Mouse (Mus musculus): Measurements from ENCODE around the gene Ctdsp1. TPM values are rescaled to one million over a fixed set of nuclear protein-coding genes. Genes with fewer than 3 reads are reported as not detected.

Ctdsp1 gene
- total RNA-seq (2021): 100 to 1,000 TPM in 1 of 2 experiments, 10 to 100 TPM in 1; 92.2 to 111 TPM
- long read RNA-seq, experiment 1, transcript Ctdsp1-201 (7 exons, 2,876 nt): major isoform, 13 of 31 reads
- long read RNA-seq, experiment 1, partial matches to known transcripts: 0 of 31 reads
- long read RNA-seq, experiment 1, other reads (novel, unspliced or antisense): 18 of 31 reads
- long read RNA-seq, experiment 2, transcript Ctdsp1-201 (7 exons, 2,876 nt): major isoform, 7 of 21 reads
- long read RNA-seq, experiment 2, partial matches to known transcripts: 14 of 21 reads
- long read RNA-seq, experiment 2, other reads (novel, unspliced or antisense): 0 of 21 reads

- Histone ChIP-seq H3K27ac (peak within 1 kb of the TSS; percentile 98), H3K4me3 (peak within 1 kb of the TSS; percentile 99)
- no peak for TF ChIP-seq CTCF (IDR thresholded peaks at IDR 0.05)
- intact Hi-C loops (cut with DNase I): loop anchor here (10.0 kb wide), 1 partner anchor 924 kb away; the partner anchor contains the start of gene Dnpep
- peak; percentile 100 for DNase-seq
Measured at GRCm38 (mm10) chr1:74390924-74391748, at the start of gene Ctdsp1. Ctdsp1 (plus strand) TSS chr1:74391509.

DNA sequence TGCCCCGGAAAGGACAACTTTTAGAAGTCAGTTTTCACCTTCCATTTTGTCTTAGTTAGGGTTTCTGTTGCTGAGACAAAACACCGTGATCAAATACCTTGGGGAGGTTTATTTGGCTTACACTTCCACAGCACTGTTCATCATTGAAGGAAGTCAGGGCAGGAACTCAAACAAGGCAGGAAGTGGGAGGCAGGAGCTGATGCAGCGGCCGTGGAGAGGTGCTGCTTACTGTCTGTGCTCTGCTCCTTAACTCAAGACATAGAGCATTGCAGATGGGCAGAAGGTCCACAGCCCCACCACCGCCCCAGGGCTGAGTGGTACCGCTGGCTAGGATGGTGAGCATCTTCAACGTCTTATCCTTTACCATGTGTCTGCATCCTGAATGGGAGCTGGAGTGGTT lies 49.4 kb upstream of the Ctdsp1 start:
- Histone ChIP-seq H3K27ac (no peak overlapping the region), H3K4me3 (no peak overlapping the region)
- TF ChIP-seq CTCF (IDR thresholded peaks at IDR 0.05): no peak
- DNase-seq: no peak
- intact Hi-C loops (cut with DNase I): no loop called here

- Histone ChIP-seq H3K4me3 (no peak overlapping the region), H3K27ac (no peak overlapping the region)
- DNase-seq: no peak
- intact Hi-C loops (cut with DNase I): no loop called here
- no peak for TF ChIP-seq CTCF (IDR thresholded peaks at IDR 0.05)
Measured at GRCm38 (mm10) chr1:74342308-74342707, 49.0 kb upstream of the Ctdsp1 start.

- peak overlapping the region; percentile 61 for H3K27ac ChIP-seq
- DNase-seq: no peak
- TF ChIP-seq CTCF (IDR thresholded peaks at IDR 0.05): no peak
- intact Hi-C loops (cut with DNase I): no loop called here
- no peak overlapping the region for H3K4me3 ChIP-seq
Measured at GRCm38 (mm10) chr1:74343161-74343560, 48.1 kb upstream of the Ctdsp1 start.

- Histone ChIP-seq H3K27ac (peak overlapping the region; percentile 61; the same call in 1 of the 2 replicates), H3K4me3 (no peak overlapping the region)
- intact Hi-C loops (cut with DNase I): no loop called here
- DNase-seq: peak; percentile 3
- no peak for TF ChIP-seq CTCF (IDR thresholded peaks at IDR 0.05)
Measured at GRCm38 (mm10) chr1:74344163-74344916, 47.0 kb upstream of the Ctdsp1 start.

DNA sequence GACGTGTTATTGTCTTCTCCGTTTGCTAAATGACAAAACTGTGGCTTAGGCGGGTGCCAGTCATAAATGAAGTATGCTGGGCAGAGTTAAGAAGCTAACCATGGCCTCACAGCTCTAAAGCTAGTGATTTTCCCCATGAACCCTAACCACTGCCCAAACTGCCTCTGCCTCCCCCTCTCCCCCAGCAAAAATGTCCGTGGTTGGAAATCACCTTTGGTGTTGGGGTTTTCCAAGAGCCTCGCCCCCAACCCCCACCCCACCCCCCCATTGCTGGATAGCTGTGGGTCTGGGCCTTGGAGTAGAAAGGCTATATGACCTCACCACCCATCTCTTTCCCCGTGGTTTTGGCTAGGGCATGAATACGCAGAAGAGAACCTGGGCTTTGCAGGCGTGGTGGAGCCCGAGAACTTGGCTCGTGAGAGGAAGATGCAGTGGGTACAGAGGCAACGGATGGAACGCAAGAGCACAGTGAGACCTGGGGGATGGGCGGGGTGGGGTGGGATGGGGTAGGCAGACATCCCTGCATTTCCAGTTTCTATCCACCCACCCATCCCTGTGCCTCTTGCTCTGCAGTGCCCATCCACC lies 40.0 kb upstream of the Ctdsp1 start:
- intact Hi-C loops (cut with DNase I): no loop called here
- Histone ChIP-seq H3K4me3 (no peak overlapping the region), H3K27ac (no peak overlapping the region)
- no peak for DNase-seq
- no peak for TF ChIP-seq CTCF (IDR thresholded peaks at IDR 0.05)

- no peak for TF ChIP-seq CTCF (IDR thresholded peaks at IDR 0.05)
- peak; percentile 3 for DNase-seq
- Histone ChIP-seq H3K4me3 (no peak overlapping the region), H3K27ac (no peak overlapping the region)
- intact Hi-C loops (cut with DNase I): no loop called here
Measured at GRCm38 (mm10) chr1:74352532-74353096, 38.7 kb upstream of the Ctdsp1 start.

- H3K27ac ChIP-seq: no peak overlapping the region
- H3K4me3 ChIP-seq: no peak overlapping the region
- intact Hi-C loops (cut with DNase I): no loop called here
- DNase-seq: no peak
- no peak for TF ChIP-seq CTCF (IDR thresholded peaks at IDR 0.05)
Measured at GRCm38 (mm10) chr1:74353453-74354229, 37.7 kb upstream of the Ctdsp1 start.

DNA sequence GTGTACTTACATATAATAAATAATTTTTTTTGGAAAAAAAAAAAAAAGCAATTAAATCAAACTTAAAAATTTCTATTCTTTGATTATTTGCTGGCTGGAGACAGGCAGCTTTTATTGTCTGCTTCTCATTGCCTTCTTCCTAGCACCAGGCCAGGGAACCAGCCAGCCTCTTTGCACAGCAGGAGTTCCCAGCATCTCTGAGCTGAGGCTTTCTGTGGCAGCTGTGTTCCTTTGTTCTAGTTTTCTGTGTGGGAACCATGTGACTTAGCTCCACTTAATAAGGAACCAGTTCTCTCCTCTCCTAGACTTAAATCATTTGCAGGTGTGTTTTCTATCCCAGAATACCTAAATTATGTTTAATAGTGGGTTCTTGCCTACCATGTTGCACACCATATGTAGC lies 33.8 kb upstream of the Ctdsp1 start:
- no peak for DNase-seq
- intact Hi-C loops (cut with DNase I): no loop called here
- no peak overlapping the region for H3K27ac ChIP-seq
- no peak overlapping the region for H3K4me3 ChIP-seq
- no peak for TF ChIP-seq CTCF (IDR thresholded peaks at IDR 0.05)

GRCm38 (mm10) chr1:74359952-74360517 lies 31.3 kb upstream of the Ctdsp1 start:
- H3K27ac ChIP-seq: no peak overlapping the region
- no peak for DNase-seq
- no peak for TF ChIP-seq CTCF (IDR thresholded peaks at IDR 0.05)
- no peak overlapping the region for H3K4me3 ChIP-seq
- intact Hi-C loops (cut with DNase I): loop anchor here (2.0 kb wide), 1 partner anchor 153 kb away; no protein-coding TSS in a partner anchor

GRCm38 (mm10) chr1:74361812-74362211 lies 29.5 kb upstream of the Ctdsp1 start, which contains the start of gene Catip:
Catip (plus strand) TSS chr1:74362108.
- TF ChIP-seq CTCF (IDR thresholded peaks at IDR 0.05): peak; percentile 93
- intact Hi-C loops (cut with DNase I): loop anchor here (1.0 to 2.0 kb wide), 2 partner anchors 49 to 155 kb away; no protein-coding TSS in a partner anchor
- Histone ChIP-seq H3K4me3 (0 out of 2 replicates have a peak within 1 kb of the TSS, but pooled peaks have one; percentile 4), H3K27ac (peak within 1 kb of the TSS; percentile 56)
- peak; percentile 73 for DNase-seq
